Mouse (Mus musculus) lung, adult 2 months (tissue): Measurements from ENCODE around the gene Neil3.

Experiments used
- CTCF ChIP-seq: fragments of 200-500 bp; IDR thresholded peaks from 2 replicates; pipeline ENCODE4 v1.5.1; 2011; ENCODE audit warnings: mild to moderate bottlenecking, low read length, control low read depth; ENCODE audit not compliant: insufficient read depth
- POLR2A ChIP-seq: fragments of 200-500 bp; IDR thresholded peaks from 2 replicates; pipeline ENCODE4 v1.6.1; 2011; ENCODE audit warnings: low read depth, mild to moderate bottlenecking, control low read depth, low read length, borderline replicate concordance; ENCODE audit errors: extremely low read depth

DNA sequence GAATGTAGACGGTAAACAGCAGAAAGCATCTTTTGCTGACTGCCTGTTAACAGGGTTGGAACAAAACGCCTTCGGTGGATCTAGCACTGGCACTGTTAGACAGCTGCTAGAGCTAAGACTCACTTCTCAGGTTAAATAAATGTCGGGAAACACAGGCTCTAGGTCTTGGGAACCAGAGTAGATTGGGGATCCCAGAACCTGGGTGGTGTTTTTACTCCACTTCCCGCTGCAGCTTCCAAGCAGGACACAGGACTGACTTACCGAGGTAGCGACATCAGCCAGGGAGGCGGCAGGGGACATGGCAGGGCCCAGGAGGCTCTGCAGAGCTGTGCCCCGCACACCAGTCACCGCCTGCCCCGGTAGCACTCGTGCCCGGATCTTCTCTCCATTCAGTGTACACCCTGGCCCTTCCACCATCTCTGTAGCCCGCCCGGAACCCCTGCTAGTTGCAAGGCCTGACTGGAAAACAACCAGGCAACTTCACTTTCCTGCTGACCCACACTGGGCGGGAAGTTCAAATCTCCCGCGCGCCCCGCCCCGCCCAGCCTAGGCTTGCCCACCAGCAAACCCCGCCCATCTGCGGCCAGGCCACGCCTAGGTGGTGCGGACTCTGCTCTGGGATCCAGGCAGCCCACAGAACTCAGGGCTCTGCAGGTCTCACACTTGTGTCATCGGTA is at the start of gene Neil3:
- TF ChIP-seq CTCF (no peak), POLR2A (no peak)
